Mouse (Mus musculus) retina, postnatal 7 days (tissue): ENCODE measurements around the gene Gm10271.

Experiments used
- DNase-seq: peaks from one replicate; pipeline ENCODE4 v3.0.0-alpha.2; 2012; ENCODE audit warnings: low read depth, low spot score

Gene Gm10271

GRCm38 (mm10) chr10:116978841-116979240 is 6.4 kb upstream of the Gm10271 start:
- DNase-seq = no peak

GRCm38 (mm10) chr10:116977858-116978257 is 5.4 kb upstream of the Gm10271 start:
- DNase-seq = no peak

GRCm38 (mm10) chr10:116977455-116977854 is 5.0 kb upstream of the Gm10271 start:
- DNase-seq = no peak

DNA sequence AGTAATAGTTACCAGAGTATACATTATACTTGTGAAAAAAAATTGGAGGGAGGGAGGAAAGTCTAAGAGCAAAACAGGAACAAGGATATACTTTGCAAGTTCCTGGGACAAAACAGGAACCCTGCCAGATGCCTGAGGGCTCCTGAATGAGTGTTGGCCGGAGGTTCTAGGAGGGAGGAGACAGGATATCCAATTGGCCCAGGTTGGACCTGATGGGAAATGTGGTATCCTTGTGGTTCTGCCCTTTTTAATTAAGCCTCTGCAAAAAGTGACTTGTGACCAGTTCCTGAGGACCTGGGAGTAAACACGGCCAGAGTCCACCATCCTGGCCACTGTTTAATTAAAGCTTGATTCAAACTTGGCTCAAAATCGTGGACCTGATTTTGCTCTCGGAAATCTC is 3.7 kb downstream of the Gm10271 start:
- no peak for DNase-seq

- DNase-seq = no peak
Measured at GRCm38 (mm10) chr10:116966065-116966464, 6.3 kb downstream of the Gm10271 start.

- DNase-seq = no peak
Measured at GRCm38 (mm10) chr10:116965297-116965696, 7.1 kb downstream of the Gm10271 start.

DNA sequence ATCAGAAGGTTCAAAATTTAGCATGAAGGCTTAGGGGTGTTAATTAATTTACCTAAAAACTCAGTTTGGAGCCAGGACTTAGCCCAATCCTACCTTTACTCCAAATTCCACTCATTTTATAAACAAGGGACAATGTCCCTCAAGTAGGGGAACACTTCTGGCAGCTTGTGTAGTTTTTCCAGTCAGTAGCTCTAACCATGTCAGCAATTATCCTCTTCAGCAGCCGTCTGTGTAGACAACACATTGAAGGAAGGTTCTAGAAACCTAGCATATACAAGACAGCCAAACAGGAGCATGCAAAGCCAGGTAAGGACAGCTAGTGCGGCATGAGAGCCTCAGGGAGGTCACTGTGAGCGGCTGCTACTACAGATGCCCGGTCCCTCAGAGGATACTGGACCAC is 7.8 kb downstream of the Gm10271 start:
- DNase-seq = no peak

- no peak for DNase-seq
Measured at GRCm38 (mm10) chr10:116964084-116964483, 8.3 kb downstream of the Gm10271 start.

- no peak for DNase-seq
Measured at GRCm38 (mm10) chr10:116962803-116963202, 9.6 kb downstream of the Gm10271 start.

GRCm38 (mm10) chr10:116962152-116962551 is 10.3 kb downstream of the Gm10271 start:
- DNase-seq = no peak

- no peak for DNase-seq
Measured at GRCm38 (mm10) chr10:116957867-116958551, 14.4 kb downstream of the Gm10271 start.

DNA sequence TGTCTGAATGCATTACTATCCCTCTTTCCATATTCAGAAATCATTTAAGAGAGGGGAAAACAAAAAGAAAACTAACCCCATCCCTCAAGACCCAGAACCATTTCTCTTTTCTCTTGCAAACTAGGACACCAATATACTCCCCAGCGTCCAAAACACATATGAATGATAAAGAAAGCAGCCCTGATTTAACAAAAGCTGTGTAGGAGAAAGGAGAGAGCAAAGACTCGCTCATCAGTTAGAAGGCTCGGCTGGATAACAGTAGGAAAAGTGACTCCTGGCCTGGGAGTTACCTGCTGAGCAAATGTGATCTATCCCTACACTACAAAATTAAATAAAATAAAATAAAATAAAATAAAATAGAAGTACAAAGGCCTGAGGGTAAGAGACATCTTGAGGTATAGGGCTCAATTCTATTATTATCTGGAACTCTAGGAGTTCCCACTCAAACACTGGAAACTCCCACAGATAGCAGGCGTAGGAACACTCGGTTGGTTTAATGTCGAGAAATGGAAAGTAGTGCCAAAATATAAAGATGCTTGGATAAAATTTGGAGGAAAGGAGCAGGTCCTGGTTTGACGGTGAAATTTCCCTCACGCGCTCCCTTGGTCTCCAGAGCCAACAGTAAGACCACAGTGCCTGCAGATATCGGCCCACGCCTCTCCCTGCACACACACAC is 15.8 kb downstream of the Gm10271 start:
- DNase-seq = no peak

GRCm38 (mm10) chr10:116955191-116955590 is 17.2 kb downstream of the Gm10271 start:
- no peak for DNase-seq

DNA sequence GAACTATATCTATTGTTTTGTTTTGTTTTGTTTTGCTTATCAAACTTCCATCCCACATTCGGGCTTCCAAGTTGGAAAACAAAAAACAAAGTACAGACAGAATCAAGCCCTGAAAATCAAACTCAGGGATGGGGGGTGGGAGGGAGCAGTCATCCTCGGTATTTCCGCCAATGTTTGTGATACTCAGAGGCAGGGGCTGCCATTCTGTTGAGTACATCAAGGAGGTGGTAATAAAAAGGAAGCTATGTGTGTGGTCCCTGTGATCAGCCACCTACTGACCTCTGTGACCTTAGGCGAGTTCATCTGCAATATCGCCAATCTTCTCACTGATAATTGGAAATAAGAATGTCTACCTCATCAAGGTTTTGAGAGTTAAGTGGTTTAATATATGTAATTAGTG is 21.5 kb downstream of the Gm10271 start:
- no peak for DNase-seq

- peak; percentile 91 for DNase-seq
Measured at GRCm38 (mm10) chr10:116950009-116950769, 22.2 kb downstream of the Gm10271 start, which contains the start of gene Rab3ip. Gene Rab3ip, minus strand, starts transcription at chr10:116950769.

- peak; percentile 11 for DNase-seq
Measured at GRCm38 (mm10) chr10:116949111-116950008, 23.0 kb downstream of the Gm10271 start.

DNA sequence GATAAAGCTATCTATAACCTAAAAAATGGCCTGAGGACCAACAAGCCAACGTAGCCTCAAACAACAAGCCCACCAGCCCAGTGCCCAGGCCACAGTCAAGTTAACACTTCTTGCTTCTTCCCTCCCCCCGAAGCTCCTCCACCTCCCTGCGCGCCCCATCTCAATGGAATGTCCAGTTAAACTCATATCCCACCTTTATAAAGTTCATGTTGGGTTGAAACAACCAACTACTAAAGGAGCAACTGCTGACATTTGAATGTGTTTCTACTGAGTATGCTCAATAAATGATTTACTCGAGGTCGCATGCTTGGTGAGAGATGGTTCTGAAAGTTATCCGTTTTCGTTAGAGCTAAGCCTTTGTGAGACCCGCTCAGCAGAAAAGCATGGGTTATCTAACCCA is 24.0 kb downstream of the Gm10271 start:
- no peak for DNase-seq

GRCm38 (mm10) chr10:116944940-116945339 is 27.5 kb downstream of the Gm10271 start:
- no peak for DNase-seq

- no peak for DNase-seq
Measured at GRCm38 (mm10) chr10:116944144-116944543, 28.3 kb downstream of the Gm10271 start.

GRCm38 (mm10) chr10:116943025-116943424 is 29.4 kb downstream of the Gm10271 start:
- DNase-seq = peak; percentile 2

DNA sequence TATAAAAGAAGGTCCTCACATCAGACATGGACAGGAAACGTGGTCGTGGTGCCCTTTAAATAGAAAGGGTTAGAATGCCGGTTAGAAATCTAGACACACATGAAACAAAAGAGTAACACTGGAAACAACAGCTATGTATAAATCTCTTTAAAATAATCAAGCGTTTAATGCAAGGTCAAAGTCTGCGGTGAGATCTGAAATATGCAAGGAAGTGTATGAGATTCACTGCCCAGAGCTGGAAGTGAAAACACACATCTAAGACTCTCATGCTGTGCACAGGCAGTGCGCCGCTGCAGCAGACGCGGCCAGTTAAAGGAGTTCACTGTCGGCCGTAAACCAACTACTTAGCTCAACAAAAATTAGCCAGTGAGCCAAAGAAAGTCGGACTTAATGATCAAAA is 37.4 kb downstream of the Gm10271 start:
- no peak for DNase-seq
